Mouse (Mus musculus) lung, postnatal 25 days (tissue): ENCODE results near the gene Mrps7.

ENCODE experiments used
- DNase-seq: peaks from one replicate; pipeline ENCODE4 v3.0.0; 2022; ENCODE audit warnings: low spot score

The Mrps7 gene

DNA sequence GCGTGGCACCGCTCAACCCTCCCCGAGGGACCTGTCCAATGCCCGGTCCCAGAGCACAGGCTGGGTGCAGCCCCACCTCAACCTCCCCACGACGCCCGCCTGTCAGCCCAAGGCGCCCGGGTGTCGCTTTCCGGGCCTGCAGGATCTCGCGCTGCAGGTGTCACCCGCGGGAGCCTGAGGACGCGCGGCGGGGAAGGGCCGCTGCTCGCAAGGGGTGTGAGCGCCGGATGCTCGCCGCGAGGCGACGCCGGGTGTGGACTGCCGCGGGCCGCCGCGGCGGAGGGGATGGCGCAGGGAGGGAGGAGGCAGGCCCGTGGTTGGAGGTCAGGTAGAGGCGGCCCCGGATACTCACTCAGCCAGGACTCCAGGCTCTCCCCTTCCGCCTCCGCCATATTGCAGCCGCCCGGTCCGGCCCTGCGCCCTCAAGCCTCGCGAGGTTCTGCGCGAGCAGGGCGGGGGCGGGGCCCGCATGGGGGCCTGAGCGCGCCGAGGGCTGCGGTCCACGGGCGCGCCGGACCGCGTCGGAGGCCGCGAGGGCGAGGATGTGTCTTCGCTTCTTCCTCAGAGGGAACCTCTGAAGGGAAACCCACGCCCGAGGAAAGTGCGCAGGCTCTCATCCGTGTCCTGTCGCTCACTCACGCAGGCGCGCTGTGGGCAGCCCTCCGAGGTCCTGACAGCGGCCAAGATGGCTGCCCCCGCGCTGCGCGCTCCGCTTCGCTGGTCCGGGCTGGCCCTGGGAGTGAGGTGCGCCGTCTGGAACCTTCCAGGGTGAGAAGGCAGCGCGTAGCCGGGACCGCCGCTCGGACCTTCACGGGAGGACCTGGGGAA lies at the start of gene Mrps7, which contains the start of gene Gga3:
Mrps7 (plus strand) TSS at position 450 of the 828 bp plus-strand sequence.
Gga3 (minus strand) TSS at position 576 of the 828 bp plus-strand sequence.
- DNase-seq, result peak; percentile 93

GRCm38 (mm10) chr11:115555717-115556116 lies 48.0 kb upstream of the Mrps7 start:
- DNase-seq, result no peak

- no peak for DNase-seq
These were observed 40.3 kb upstream of the Mrps7 start for GRCm38 (mm10) chr11:115563406-115563805.

- DNase-seq, result peak; percentile 96
These were observed 39.5 kb upstream of the Mrps7 start, which contains the start of gene Nup85 for GRCm38 (mm10) chr11:115564064-115564809. Nup85 (plus strand) TSS chr11:115564434.

DNA sequence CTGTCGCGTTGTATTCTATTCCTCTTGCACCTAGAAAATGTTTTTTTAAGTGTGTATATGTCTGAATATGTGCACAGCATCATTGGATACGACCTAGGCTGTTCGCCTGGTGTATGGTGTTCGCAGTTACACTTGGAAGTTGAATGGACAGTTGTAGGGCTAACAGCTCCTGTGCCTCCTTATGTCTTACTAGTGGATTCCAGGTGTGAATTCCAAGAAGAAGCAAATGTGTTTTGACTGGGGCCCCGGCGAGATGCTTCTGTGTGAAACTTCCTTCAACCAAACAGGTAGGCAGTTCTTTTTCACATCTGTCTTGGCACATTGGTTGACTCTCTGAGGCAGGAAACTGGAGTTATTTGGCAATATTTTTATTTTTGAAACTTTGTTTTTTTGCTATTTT lies 38.8 kb upstream of the Mrps7 start:
- no peak for DNase-seq

- DNase-seq, result no peak
These were observed 24.6 kb upstream of the Mrps7 start for GRCm38 (mm10) chr11:115579080-115579479.

GRCm38 (mm10) chr11:115582913-115583606 lies 20.7 kb upstream of the Mrps7 start:
- no peak for DNase-seq

GRCm38 (mm10) chr11:115584376-115585073 lies 19.2 kb upstream of the Mrps7 start:
- no peak for DNase-seq

DNA sequence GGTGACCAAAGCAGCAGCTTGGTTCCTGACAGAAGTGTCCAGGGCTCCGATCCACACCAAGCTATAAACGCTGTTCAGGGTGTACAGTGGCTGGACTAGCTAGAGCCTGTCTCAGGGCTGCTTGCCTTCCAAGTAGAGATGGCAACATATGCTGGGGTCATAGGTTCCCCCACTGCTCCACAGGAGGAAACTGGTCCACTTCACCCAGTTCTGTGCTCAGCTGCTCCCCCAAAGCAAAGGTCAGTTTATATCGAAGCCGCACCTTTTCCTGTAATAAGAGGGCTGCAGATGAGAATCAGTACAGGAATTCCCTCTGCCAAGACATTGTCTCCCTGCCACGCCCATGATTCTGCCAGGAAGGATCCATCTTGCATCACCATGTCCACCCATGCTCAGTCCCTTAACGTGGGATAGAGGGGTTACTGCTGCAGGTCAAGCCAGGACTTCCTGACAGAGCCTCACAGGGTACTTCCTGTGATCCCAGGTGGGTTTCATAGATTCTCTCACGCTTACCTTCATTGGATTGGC lies 18.1 kb upstream of the Mrps7 start:
- peak; percentile 41 for DNase-seq

- no peak for DNase-seq
These were observed 17.3 kb upstream of the Mrps7 start for GRCm38 (mm10) chr11:115586403-115586802.

DNA sequence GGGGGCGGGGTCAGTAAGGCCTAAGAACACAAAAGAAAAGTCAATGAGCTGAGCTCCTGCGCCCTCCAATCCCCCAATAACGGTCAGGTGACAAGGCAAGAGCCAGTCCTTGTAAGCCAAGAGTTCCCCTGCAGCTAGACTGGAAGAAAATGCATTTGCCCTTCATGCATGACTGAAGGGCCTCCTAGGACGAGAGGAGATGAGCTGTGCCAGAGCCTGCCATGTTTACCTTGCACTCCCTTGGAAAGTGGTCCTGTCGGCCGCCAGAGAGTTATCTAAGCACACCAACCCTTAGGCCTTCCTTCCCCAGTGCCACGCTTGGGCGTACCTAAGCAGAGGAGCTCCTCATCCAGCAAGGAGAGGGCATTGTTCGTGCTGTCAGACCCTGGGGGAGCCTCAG lies 15.7 kb upstream of the Mrps7 start:
- no peak for DNase-seq

- DNase-seq, result no peak
These were observed 13.1 kb upstream of the Mrps7 start for GRCm38 (mm10) chr11:115590526-115591075.

- no peak for DNase-seq
These were observed 8.5 kb upstream of the Mrps7 start for GRCm38 (mm10) chr11:115595209-115595608.

GRCm38 (mm10) chr11:115598309-115598708 lies 5.4 kb upstream of the Mrps7 start:
- no peak for DNase-seq

DNA sequence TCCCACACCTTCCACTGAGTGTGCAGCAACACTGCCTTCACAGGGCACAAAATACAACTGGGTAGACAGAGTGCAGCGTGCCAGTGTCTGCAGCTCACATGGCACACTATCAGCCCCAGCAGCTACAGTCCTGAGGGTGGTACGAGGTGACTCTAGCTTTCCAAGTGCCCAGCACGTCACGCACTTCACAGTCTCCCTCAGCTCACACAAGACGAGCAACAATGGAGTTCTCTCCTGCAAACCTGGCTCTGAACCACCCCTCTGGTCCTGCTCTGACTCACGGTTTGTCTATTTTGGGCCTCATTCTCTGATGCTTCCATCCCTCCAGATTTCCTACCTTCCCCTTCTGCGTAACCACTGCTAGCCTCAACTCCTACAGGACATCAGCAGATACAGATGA lies 4.0 kb upstream of the Mrps7 start:
- no peak for DNase-seq

DNA sequence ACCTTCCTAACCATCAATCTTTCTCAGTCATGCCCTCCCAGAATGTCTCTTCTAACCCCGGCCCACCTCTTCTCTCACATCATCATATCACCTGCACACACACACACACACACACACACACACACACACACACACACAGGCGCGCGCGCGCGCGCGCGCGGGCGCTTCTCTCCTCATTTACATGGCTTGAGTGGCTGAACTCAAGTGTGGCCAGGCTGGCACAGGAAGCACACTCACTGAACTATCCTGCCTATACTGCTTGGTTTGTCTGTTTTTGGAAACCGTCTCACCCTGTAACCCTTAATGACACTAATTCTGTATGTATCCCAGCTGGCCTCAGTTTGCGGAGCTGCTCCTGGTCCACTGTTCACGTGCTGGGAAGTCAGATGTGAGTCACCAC lies 3.0 kb upstream of the Mrps7 start:
- no peak for DNase-seq

- no peak for DNase-seq
These were observed 2.6 kb upstream of the Mrps7 start for GRCm38 (mm10) chr11:115601174-115601573.

DNA sequence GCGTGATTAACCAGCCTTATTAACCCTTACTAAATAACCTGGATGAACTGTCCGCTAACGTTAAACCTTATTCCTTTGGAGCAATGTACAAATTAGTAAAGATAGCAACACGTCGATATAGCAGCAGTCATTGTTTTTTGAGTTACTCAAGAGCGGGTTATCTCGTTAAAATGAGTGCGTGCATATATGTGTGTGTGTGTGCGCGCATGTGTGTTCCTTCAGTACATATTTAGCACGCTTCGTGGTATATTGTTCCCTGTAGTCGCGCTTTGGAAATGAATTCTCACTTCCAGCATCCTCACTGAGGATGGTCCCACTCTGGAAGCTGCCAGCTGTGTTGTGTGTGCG lies 623 bp upstream of the Mrps7 start:
- no peak for DNase-seq

- no peak for DNase-seq
These were observed 575 bp downstream of the Mrps7 start for GRCm38 (mm10) chr11:115604304-115604696.

GRCm38 (mm10) chr11:115606733-115607132 lies 3.0 kb downstream of the Mrps7 start:
- DNase-seq, result no peak
